Mouse (Mus musculus) lung, adult 2 months (tissue): ENCODE measurements around the gene Poldip3.

Experiments used
- CTCF ChIP-seq: fragments of 200-500 bp; IDR thresholded peaks from 2 replicates; pipeline ENCODE4 v1.5.1; 2011; ENCODE audit warnings: mild to moderate bottlenecking, low read length, control low read depth; ENCODE audit not compliant: insufficient read depth
- POLR2A ChIP-seq: fragments of 200-500 bp; IDR thresholded peaks from 2 replicates; pipeline ENCODE4 v1.6.1; 2011; ENCODE audit warnings: low read depth, mild to moderate bottlenecking, control low read depth, low read length, borderline replicate concordance; ENCODE audit errors: extremely low read depth

GRCm38 (mm10) chr15:83118360-83118759, 30.8 kb downstream of the Poldip3 start:
- TF ChIP-seq POLR2A (no peak), CTCF (peak; percentile 32; the same call in 1 of the 2 replicates)
